Mouse (Mus musculus) lung, embryonic 14.5 days (tissue): ENCODE data around the gene Fosb. TPM values are rescaled to one million over a fixed set of nuclear protein-coding genes. Genes with fewer than 3 reads are reported as not detected.
A peak's percentile ranks its signal among the peaks of the same experiment; 100 is the strongest.

ENCODE experiments used
- ATAC-seq: fragments of 200-750 bp; cut with Nextera tagmentation; 2 replicates; pipeline ENCODE4 v1.8.0; 2017; ENCODE audit warnings: mild to moderate bottlenecking, moderate TSS enrichment, moderate library complexity; ENCODE audit not compliant: insufficient read depth
- DNase-seq: peaks from one replicate; pipeline ENCODE4 v3.0.0-alpha.2; 2015
- H3K27ac ChIP-seq: fragments of 300-500 bp; sonication (generic); 2 replicates; pipeline ENCODE4 v1.5.1; 2014; ENCODE audit warnings: low read depth, mild to moderate bottlenecking, moderate library complexity
- H3K27me3 ChIP-seq: fragments of 300-500 bp; sonication (generic); 2 replicates; pipeline ENCODE4 v1.6.1; 2014; ENCODE audit warnings: low read length, control low read depth; ENCODE audit not compliant: insufficient read depth
- H3K36me3 ChIP-seq: fragments of 300-500 bp; sonication (generic); 2 replicates; pipeline ENCODE4 v1.6.1; 2014; ENCODE audit warnings: control low read depth; ENCODE audit not compliant: insufficient read depth
- H3K4me1 ChIP-seq: fragments of 300-500 bp; sonication (generic); 2 replicates; pipeline ENCODE4 v1.6.1; 2014; ENCODE audit warnings: antibody characterized with exemption, control low read depth; ENCODE audit not compliant: insufficient read depth
- H3K4me2 ChIP-seq: fragments of 300-500 bp; sonication (generic); 2 replicates; pipeline ENCODE4 v1.6.1; 2014; ENCODE audit warnings: mild to moderate bottlenecking
- H3K4me3 ChIP-seq: fragments of 300-500 bp; sonication (generic); 2 replicates; pipeline ENCODE4 v1.5.1; 2014; ENCODE audit warnings: low read depth, low read length
- H3K9ac ChIP-seq: fragments of 300-500 bp; sonication (generic); 2 replicates; pipeline ENCODE4 v1.6.1; 2014
- H3K9me3 ChIP-seq: fragments of 300-500 bp; sonication (generic); 2 replicates; pipeline ENCODE4 v1.6.1; 2016; ENCODE audit warnings: low read depth, low read length, control low read depth
- CTCF ChIP-seq: IDR thresholded peaks from 2 replicates; pipeline ENCODE4 v1.5.1; 2016; ENCODE audit warnings: antibody characterized with exemption, low read depth
- WGBS: fragments of 180-500 bp; shearing (Covaris S2); extraction: QIAGEN DNeasy Blood & Tissue Kit; methylation state at CpG from one replicate; pipeline ENCODE4 v1.1.7; 2014; 5-methylcytosine and 5-hydroxymethylcytosine counted together
- polyA plus RNA-seq: library from polyadenylated mRNA; unstranded; fragments of >200 nt; fragmentation: Nextera tagmentation; extraction: Ambion mirVana; gene quantifications from 2 replicates; pipeline ENCODE4 v1.2.1, GENCODE M21; 2014

The Fosb gene
- polyA plus RNA-seq, 1 experiment from 2014 or later: not detected

DNA sequence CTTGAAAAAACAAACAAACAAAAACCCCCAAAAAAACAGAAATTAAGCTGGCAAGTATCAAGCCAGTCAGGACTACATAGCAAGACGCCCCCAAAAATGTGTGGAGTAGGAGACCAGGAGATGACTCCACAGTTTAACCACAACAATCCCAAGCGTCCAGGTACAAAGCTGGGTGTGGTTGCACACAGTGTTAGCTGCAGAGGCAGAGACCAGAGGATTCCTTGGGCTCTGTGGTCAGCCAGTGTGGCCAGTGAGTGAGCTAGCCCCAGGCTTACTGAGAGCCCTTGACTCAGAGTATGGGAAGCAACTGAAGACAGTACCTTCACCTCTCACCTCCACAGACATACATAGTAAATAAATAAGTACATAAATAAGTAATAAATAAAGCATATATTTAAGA, 22.1 kb upstream of the Fosb start:
- ATAC-seq: no peak
- Histone ChIP-seq H3K27me3 (no peaks in the 10 kb centered on the region), H3K9me3 (no peaks in the 10 kb centered on the region), H3K9ac (no peak overlapping the region), H3K36me3 (no peaks in the 10 kb centered on the region), H3K4me2 (no peak overlapping the region), H3K27ac (no peak overlapping the region), H3K4me1 (no peaks in the 10 kb centered on the region; the same call in 1 of the 2 replicates), H3K4me3 (no peak overlapping the region)
- DNase-seq: no peak
- 67% methylated on average over 2 of the region's 2 CpGs for WGBS
- TF ChIP-seq CTCF: no peak

DNA sequence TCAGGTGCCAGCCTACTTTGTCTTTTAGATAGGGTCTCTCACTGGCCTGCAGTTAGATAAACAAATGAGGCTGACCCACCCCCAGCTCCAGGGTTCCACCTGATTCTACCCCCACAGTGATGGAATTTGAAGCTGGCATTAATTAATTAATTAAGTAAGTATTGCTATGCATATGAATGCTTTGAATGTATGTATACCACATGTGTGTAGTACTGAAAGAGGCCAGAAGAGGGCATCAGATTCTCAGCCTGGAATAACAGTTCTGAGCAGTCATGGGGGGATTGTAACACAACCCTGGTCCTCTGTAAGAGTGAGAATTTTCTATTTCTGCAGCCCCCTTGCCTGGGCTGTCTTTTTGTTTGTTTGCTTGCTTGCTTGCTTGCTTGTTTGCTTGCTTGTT, 18.6 kb upstream of the Fosb start:
- Histone ChIP-seq H3K27ac (no peak overlapping the region), H3K27me3 (no peaks in the 10 kb centered on the region), H3K9ac (no peak overlapping the region), H3K9me3 (no peaks in the 10 kb centered on the region), H3K4me1 (peaks cover 11% of the 10 kb centered on the region), H3K4me2 (no peak overlapping the region), H3K36me3 (no peaks in the 10 kb centered on the region), H3K4me3 (no peak overlapping the region)
- no peak for ATAC-seq
- DNase-seq: peak; percentile 22
- TF ChIP-seq CTCF: peak; percentile 48

DNA sequence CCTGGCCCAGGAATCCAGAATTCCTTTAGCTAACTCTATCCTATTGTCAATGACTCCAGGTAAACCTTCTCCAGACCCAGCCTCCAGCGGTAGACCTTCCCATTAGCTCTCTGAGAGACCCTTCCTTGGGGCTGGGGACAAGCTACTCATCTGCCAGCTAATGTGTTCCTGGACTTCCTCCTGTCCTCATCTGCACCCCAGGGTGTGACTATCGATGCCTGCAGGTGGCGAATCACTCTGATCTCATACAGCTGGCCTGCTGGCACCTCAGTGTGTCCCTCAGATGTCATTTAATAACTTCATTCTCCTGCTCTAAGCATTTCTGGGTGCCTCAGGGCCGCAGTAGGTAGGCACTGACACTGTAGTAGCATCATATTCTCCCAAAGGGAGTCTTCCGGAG, 17.9 kb upstream of the Fosb start:
- H3K36me3 ChIP-seq: no peaks in the 10 kb centered on the region
- DNase-seq (no peak), ATAC-seq (no peak)
- peak overlapping the region; percentile 71; the same call in 1 of the 2 replicates for H3K4me2 ChIP-seq
- H3K9me3 ChIP-seq: no peaks in the 10 kb centered on the region
- WGBS: 75% methylated on average over 5 of the region's 5 CpGs
- no peak overlapping the region for H3K9ac ChIP-seq
- peaks cover 11% of the 10 kb centered on the region for H3K4me1 ChIP-seq
- no peaks in the 10 kb centered on the region for H3K27me3 ChIP-seq
- no peak for TF ChIP-seq CTCF
- H3K27ac ChIP-seq: no peak overlapping the region
- H3K4me3 ChIP-seq: no peak overlapping the region; the same call in 1 of the 2 replicates

DNA sequence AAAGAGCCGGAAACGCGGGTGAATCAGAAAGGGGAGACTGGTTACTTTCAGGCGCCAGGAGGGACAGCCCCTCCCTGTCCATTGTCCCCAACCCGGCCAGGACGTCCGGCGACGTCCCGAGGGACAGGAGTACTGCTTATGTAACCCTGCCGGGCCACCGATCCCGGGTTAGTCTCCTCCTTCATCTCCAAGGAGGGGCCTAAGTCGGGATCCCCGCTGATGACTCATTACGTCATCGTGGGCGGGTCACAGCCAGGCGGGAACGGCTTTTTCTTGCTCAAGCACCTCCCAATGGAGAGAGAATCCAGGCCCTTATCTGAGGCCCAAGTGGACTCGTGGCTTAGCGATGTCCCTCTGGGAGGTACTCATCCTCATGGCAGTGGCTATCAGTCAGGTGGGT, 17.3 kb upstream of the Fosb start:
- peak overlapping the region; percentile 71 for H3K4me2 ChIP-seq
- H3K36me3 ChIP-seq: no peaks in the 10 kb centered on the region
- peak overlapping the region; percentile 33 for H3K9ac ChIP-seq
- peak overlapping the region; percentile 87 for H3K27ac ChIP-seq
- peak overlapping the region; percentile 38 for H3K4me3 ChIP-seq
- WGBS: under 1% methylated on average over 22 of the region's 22 CpGs
- no peak for TF ChIP-seq CTCF
- H3K9me3 ChIP-seq: no peaks in the 10 kb centered on the region
- peak; percentile 95 for DNase-seq
- ATAC-seq: peak; percentile 75
- H3K4me1 ChIP-seq: peaks cover 11% of the 10 kb centered on the region
- no peaks in the 10 kb centered on the region for H3K27me3 ChIP-seq

DNA sequence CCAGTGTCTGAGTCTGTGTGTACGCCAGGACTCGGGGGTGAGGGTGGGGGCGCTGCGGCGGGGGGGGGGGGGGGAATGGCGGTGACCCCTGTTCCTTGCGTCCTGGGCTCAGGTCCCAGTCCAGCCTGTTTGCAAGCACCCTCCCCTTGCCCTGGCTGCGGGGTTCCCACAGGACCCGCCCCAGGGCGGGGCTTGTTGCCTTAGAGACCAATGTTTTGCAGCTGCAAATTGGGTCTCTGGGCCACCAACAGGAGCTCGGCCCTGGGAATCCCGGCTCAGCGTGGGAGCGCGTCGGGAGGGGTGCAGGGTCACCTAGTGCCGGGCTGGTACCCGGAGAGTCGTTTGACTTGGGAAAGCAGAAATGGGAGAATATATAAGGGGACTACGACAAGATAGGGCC, 16.5 kb upstream of the Fosb start:
- Histone ChIP-seq H3K27ac (peak overlapping the region; percentile 87), H3K36me3 (no peaks in the 10 kb centered on the region), H3K9me3 (no peaks in the 10 kb centered on the region), H3K4me3 (peak overlapping the region; percentile 38), H3K4me1 (peaks cover 11% of the 10 kb centered on the region), H3K4me2 (peak overlapping the region; percentile 71), H3K27me3 (no peaks in the 10 kb centered on the region), H3K9ac (peak overlapping the region; percentile 33)
- peak; percentile 83 for ATAC-seq
- 0% methylated on average over 20 of the region's 20 CpGs for WGBS
- no peak for TF ChIP-seq CTCF
- peak; percentile 93 for DNase-seq

DNA sequence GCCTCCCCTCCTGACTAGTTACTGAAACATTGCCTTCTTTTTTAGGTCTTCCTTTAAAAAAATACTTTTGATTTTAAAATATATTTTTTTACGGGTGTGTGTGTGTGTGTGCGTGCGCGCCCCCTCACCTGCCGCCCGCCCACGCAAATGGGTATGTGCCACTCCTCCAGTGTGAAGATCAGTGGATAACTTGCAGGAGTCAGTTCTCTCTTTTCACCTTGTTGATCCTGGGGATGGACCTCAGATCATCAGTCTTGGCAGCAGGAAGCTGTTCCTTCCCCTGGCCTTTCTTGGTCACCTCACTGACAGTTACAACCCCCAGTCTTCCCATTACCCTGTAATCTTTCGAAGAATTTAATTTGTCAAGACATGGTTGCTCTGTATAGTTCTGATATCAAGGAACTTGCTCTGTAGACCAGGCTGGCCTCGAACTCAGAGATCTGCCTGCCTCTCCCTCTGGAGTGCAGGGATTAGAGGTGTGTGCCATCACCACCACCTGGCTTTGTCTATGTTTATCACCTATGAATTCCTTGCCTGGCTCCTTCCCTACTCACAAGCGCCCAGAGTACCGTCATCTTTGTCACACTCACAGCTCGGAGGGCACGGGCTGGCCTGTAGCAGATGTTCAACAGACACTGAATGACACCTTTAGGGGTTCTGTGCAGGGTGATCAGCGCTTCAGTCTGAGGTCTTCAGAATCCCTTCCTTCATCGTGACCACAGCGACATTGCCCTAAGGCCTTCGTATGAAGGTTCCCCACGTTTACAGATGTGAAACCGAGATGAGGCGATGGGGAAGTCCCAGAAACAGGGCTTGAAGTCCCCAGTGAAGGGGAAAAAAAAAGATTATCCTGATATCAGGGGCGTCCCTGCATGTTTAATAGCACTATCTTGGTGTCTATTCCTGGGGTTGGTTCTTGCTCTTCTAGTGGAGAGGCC, 15.7 kb upstream of the Fosb start:
- 64% methylated on average over 21 of the region's 21 CpGs for WGBS
- Histone ChIP-seq H3K9me3 (no peaks in the 10 kb centered on the region), H3K27me3 (no peaks in the 10 kb centered on the region), H3K4me1 (peaks cover 11% of the 10 kb centered on the region), H3K4me3 (no peak overlapping the region; the same call in 1 of the 2 replicates), H3K36me3 (no peaks in the 10 kb centered on the region), H3K9ac (no peak overlapping the region), H3K4me2 (peak overlapping the region; percentile 71), H3K27ac (no peak overlapping the region)
- ATAC-seq (no peak), DNase-seq (no peak)
- TF ChIP-seq CTCF: no peak

DNA sequence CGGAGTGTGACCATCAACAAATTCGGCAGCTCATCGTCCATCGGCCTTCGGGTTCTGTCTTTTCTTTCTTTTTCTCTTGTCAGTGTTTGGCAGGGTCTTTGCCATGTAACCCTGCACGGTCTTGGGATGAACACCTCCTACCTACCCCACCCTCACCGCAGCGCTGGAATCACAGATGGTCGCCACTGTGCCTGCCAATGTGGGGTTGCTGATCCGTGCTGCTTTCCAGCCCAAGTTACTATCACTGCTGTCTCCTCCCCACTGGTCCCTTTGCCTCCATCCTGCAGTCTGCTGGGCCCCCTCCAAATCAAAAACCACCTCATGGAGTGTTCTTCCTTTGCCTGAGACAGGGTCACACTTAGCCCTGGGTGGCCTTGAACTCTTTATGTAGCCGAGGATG, 14.4 kb upstream of the Fosb start:
- 80% methylated on average over 11 of the region's 11 CpGs for WGBS
- H3K36me3 ChIP-seq: no peaks in the 10 kb centered on the region
- no peaks in the 10 kb centered on the region for H3K9me3 ChIP-seq
- no peak for ATAC-seq
- TF ChIP-seq CTCF: no peak
- H3K4me3 ChIP-seq: no peak overlapping the region
- H3K9ac ChIP-seq: no peak overlapping the region
- no peak overlapping the region for H3K4me2 ChIP-seq
- no peak overlapping the region for H3K27ac ChIP-seq
- no peaks in the 10 kb centered on the region for H3K27me3 ChIP-seq
- no peak for DNase-seq
- peaks cover 11% of the 10 kb centered on the region for H3K4me1 ChIP-seq
